Mouse (Mus musculus) cortical plate, adult 2 months (tissue): ENCODE measurements around the gene H2al2b.
"Not testable (repeated sequence)": the region's sequence is repeated elsewhere in the genome, so short reads cannot be mapped to it uniquely, and the experiment has no call there.

Experiments used
- CTCF ChIP-seq: fragments of 200-500 bp; IDR thresholded peaks from 2 replicates; pipeline ENCODE4 v1.5.1; 2011; ENCODE audit warnings: mild to moderate bottlenecking, control low read depth, low read length; ENCODE audit not compliant: insufficient read depth; ENCODE audit errors: extremely low read depth
- POLR2A ChIP-seq: fragments of 200-500 bp; IDR thresholded peaks from 2 replicates; pipeline ENCODE4 v1.6.1; 2011; ENCODE audit warnings: mild to moderate bottlenecking, low read length, control low read depth; ENCODE audit not compliant: insufficient read depth; ENCODE audit errors: extremely low read depth

GRCm38 (mm10) chrY:2720574-2720973 is at the start of gene H2al2b:
- not testable (repeated sequence) for TF ChIP-seq CTCF, POLR2A
